Mouse (Mus musculus): Measurements from ENCODE around the gene Zfp341. TPM values are rescaled to one million over a fixed set of nuclear protein-coding genes. Genes with fewer than 3 reads are reported as not detected.

The Zfp341 gene
- polyA plus RNA-seq, 1 experiment from 2014 or later: 1.0 TPM

GRCm38 (mm10) chr2:154615674-154616073 is 2.6 kb downstream of the Zfp341 start:
- H3K27ac ChIP-seq (ENCODE audit: low read depth, low read length): no peak overlapping the region
- no peaks in the 10 kb centered on the region for H3K36me3 ChIP-seq (ENCODE audit: control insufficient read depth, insufficient read depth, low read length)
- DNase-seq (ENCODE audit: low spot score): no peak
- 90% methylated on average over 5 of the region's 5 CpGs for WGBS
- no peaks in the 10 kb centered on the region for H3K27me3 ChIP-seq (ENCODE audit: control insufficient read depth, insufficient read depth, low read length)
- no peaks in the 10 kb centered on the region for H3K4me1 ChIP-seq (replicated peaks; ENCODE audit: control insufficient read depth, insufficient read depth, low read length)
- no peak overlapping the region for H3K4me3 ChIP-seq (ENCODE audit: low read depth, low read length)
- no peak for ATAC-seq (ENCODE audit: low FRiP score)
- no peaks in the 10 kb centered on the region for H3K9me3 ChIP-seq (ENCODE audit: control insufficient read depth, low read length)
- no peak overlapping the region for H3K9ac ChIP-seq (ENCODE audit: low read depth, low read length)
- H3K4me2 ChIP-seq (replicated peaks; ENCODE audit: low read depth, low read length): no peak overlapping the region

DNA sequence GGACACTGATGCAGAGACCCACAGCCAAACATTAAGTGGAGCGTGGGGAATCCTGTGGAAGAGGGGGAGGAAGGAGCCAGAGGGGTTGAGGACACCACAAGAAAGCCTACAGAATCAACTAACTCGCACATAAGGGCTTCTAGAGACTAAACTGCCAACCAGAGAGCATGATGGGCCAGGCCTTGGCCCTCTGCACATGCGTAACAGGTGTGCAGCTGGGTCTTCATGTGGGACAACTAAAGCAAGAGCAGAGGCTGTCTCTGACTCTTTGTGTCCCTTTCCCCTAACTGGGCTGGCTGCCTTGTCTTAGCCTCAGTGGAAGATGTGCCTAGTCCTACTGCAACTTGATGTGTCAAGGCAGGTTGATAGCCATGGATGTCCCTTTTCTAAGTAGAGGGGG is 4.0 kb downstream of the Zfp341 start:
- Histone ChIP-seq H3K36me3 (ENCODE audit: control insufficient read depth, insufficient read depth, low read length) (no peaks in the 10 kb centered on the region), H3K4me3 (ENCODE audit: low read depth, low read length) (no peak overlapping the region), H3K27ac (ENCODE audit: low read depth, low read length) (no peak overlapping the region), H3K27me3 (ENCODE audit: control insufficient read depth, insufficient read depth, low read length) (no peaks in the 10 kb centered on the region), H3K4me2 (replicated peaks; ENCODE audit: low read depth, low read length) (no peak overlapping the region), H3K4me1 (replicated peaks; ENCODE audit: control insufficient read depth, insufficient read depth, low read length) (no peaks in the 10 kb centered on the region), H3K9me3 (ENCODE audit: control insufficient read depth, low read length) (no peaks in the 10 kb centered on the region), H3K9ac (ENCODE audit: low read depth, low read length) (no peak overlapping the region)
- ATAC-seq (ENCODE audit: low FRiP score): no peak
- DNase-seq (ENCODE audit: low spot score): no peak
- 97% methylated on average over 3 of the region's 3 CpGs for WGBS

- H3K27ac ChIP-seq (ENCODE audit: low read depth, low read length): no peak overlapping the region
- no peaks in the 10 kb centered on the region for H3K4me1 ChIP-seq (replicated peaks; ENCODE audit: control insufficient read depth, insufficient read depth, low read length)
- no peak overlapping the region for H3K4me2 ChIP-seq (replicated peaks; ENCODE audit: low read depth, low read length)
- 81% methylated on average over 5 of the region's 5 CpGs for WGBS
- DNase-seq (ENCODE audit: low spot score): no peak
- no peak for ATAC-seq (ENCODE audit: low FRiP score)
- H3K27me3 ChIP-seq (ENCODE audit: control insufficient read depth, insufficient read depth, low read length): no peaks in the 10 kb centered on the region
- no peaks in the 10 kb centered on the region for H3K9me3 ChIP-seq (ENCODE audit: control insufficient read depth, low read length)
- no peak overlapping the region for H3K4me3 ChIP-seq (ENCODE audit: low read depth, low read length)
- H3K36me3 ChIP-seq (ENCODE audit: control insufficient read depth, insufficient read depth, low read length): 0 out of 2 replicates have a peak, but pooled peaks cover 6% of the 10 kb centered on the region
- H3K9ac ChIP-seq (ENCODE audit: low read depth, low read length): no peak overlapping the region
These were observed 8.6 kb downstream of the Zfp341 start for GRCm38 (mm10) chr2:154621684-154622083.

DNA sequence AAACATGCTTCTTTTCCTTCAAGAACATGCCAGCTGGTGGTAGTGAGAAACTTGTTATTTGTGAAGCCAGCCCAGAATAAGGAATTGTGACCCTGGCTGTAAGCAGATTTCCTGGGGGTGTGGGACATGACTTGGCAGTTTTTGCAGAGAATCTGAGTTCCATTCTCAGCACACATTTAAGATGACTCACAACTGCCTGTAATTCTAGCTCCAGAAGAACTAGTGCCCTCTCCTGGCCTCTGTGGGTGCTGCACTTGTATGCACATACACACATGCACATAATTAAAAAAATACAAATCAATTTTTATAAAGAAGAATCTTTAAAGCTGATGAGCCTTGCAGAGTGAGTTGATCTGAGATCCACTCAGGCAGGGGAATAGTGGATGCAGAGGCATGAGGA is 11.0 kb downstream of the Zfp341 start:
- no peak overlapping the region for H3K4me2 ChIP-seq (replicated peaks; ENCODE audit: low read depth, low read length)
- H3K4me1 ChIP-seq (replicated peaks; ENCODE audit: control insufficient read depth, insufficient read depth, low read length): no peaks in the 10 kb centered on the region
- 0 out of 2 replicates have a peak, but pooled peaks cover 6% of the 10 kb centered on the region for H3K36me3 ChIP-seq (ENCODE audit: control insufficient read depth, insufficient read depth, low read length)
- no peak overlapping the region for H3K27ac ChIP-seq (ENCODE audit: low read depth, low read length)
- H3K27me3 ChIP-seq (ENCODE audit: control insufficient read depth, insufficient read depth, low read length): no peaks in the 10 kb centered on the region
- DNase-seq (ENCODE audit: low spot score) (no peak), ATAC-seq (ENCODE audit: low FRiP score) (no peak)
- no peaks in the 10 kb centered on the region for H3K9me3 ChIP-seq (ENCODE audit: control insufficient read depth, low read length)
- no peak overlapping the region for H3K4me3 ChIP-seq (ENCODE audit: low read depth, low read length)
- H3K9ac ChIP-seq (ENCODE audit: low read depth, low read length): no peak overlapping the region

GRCm38 (mm10) chr2:154630531-154630930 is 17.4 kb downstream of the Zfp341 start:
- Histone ChIP-seq H3K4me1 (replicated peaks; ENCODE audit: control insufficient read depth, insufficient read depth, low read length) (no peaks in the 10 kb centered on the region), H3K9me3 (ENCODE audit: control insufficient read depth, low read length) (no peaks in the 10 kb centered on the region), H3K36me3 (ENCODE audit: control insufficient read depth, insufficient read depth, low read length) (no peaks in the 10 kb centered on the region), H3K27ac (ENCODE audit: low read depth, low read length) (no peak overlapping the region), H3K27me3 (ENCODE audit: control insufficient read depth, insufficient read depth, low read length) (no peaks in the 10 kb centered on the region), H3K4me2 (replicated peaks; ENCODE audit: low read depth, low read length) (no peak overlapping the region), H3K9ac (ENCODE audit: low read depth, low read length) (no peak overlapping the region), H3K4me3 (ENCODE audit: low read depth, low read length) (no peak overlapping the region)
- WGBS: 82% methylated on average over 5 of the region's 5 CpGs
- no peak for DNase-seq (ENCODE audit: low spot score)
- no peak for ATAC-seq (ENCODE audit: low FRiP score)

DNA sequence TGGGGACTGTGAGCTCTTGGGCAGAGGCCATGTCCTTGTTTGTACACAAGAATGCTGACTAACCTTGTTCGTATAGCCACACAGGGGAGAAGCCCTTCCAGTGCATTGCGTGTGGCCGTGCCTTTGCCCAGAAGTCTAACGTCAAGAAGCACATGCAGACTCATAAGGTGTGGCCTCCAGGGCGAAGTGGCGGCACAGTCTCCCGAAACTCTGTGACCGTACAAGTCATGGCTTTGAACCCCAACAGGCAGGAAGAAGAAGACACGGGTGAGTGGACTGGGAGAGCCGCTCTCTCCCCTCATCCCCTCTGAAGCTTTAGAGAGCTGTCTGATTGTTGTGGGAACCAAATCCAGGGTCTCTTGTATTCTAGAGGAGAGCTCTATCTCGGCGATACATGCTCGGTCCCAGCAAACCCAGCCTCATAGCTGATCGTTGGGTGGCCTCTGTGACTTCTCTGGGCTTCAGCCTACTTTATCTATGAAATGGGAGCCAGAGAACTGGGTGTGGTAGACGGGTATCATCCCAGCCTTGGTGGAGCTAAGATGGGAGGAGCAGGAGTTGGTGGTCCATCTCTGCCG is 19.2 kb downstream of the Zfp341 start:
- no peaks in the 10 kb centered on the region for H3K27me3 ChIP-seq (ENCODE audit: control insufficient read depth, insufficient read depth, low read length)
- DNase-seq (ENCODE audit: low spot score) (no peak), ATAC-seq (ENCODE audit: low FRiP score) (no peak)
- H3K9me3 ChIP-seq (ENCODE audit: control insufficient read depth, low read length): no peaks in the 10 kb centered on the region
- H3K4me3 ChIP-seq (ENCODE audit: low read depth, low read length): no peak overlapping the region
- H3K36me3 ChIP-seq (ENCODE audit: control insufficient read depth, insufficient read depth, low read length): no peaks in the 10 kb centered on the region
- H3K4me2 ChIP-seq (replicated peaks; ENCODE audit: low read depth, low read length): no peak overlapping the region
- H3K9ac ChIP-seq (ENCODE audit: low read depth, low read length): no peak overlapping the region
- H3K27ac ChIP-seq (ENCODE audit: low read depth, low read length): no peak overlapping the region
- H3K4me1 ChIP-seq (replicated peaks; ENCODE audit: control insufficient read depth, insufficient read depth, low read length): no peaks in the 10 kb centered on the region
- 91% methylated on average over 16 of the region's 16 CpGs for WGBS

DNA sequence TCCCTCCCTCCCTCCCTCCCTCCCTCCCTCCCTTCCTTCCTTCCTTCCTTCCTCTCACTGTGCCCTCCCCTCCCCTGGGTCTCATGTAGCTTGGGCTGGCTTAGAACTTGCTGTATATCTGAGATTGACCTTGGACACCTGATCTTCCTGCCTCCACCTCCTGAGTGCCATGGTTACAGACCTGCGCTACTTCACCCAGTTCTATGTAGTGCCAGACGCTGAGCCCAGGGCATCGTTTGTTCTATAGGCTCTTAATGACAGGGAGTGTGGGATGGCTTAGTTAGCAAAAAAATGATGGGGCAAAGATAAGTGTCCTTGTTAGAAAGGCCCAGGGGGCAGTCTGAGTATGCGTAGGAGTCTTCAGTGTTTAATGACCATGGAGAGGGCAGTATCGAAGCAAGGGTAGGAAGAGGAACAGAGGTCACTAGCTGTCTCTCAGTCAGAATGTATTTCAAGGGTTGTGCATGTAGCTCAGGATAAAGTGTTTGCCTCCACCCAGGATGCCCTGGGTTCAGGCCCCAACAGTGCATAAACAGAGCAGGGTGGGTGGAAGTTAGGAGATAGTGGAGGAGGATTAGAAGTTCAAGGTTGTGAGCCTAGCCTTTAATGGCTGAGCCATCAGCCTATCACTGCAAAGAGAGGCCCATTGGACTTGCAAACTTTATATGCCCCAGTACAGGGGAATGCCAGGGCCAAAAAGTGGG is 20.1 kb downstream of the Zfp341 start:
- H3K36me3 ChIP-seq (ENCODE audit: control insufficient read depth, insufficient read depth, low read length): peaks cover 2% of the 10 kb centered on the region; the same call in 1 of the 2 replicates

GRCm38 (mm10) chr2:154633876-154634644 is 21.0 kb downstream of the Zfp341 start:
- Histone ChIP-seq H3K4me3 (ENCODE audit: low read depth, low read length) (no peak overlapping the region), H3K9me3 (ENCODE audit: control insufficient read depth, low read length) (no peaks in the 10 kb centered on the region), H3K4me2 (replicated peaks; ENCODE audit: low read depth, low read length) (no peak overlapping the region), H3K27ac (ENCODE audit: low read depth, low read length) (no peak overlapping the region), H3K36me3 (ENCODE audit: control insufficient read depth, insufficient read depth, low read length) (peaks cover 6% of the 10 kb centered on the region; the same call in 1 of the 2 replicates), H3K4me1 (replicated peaks; ENCODE audit: control insufficient read depth, insufficient read depth, low read length) (no peaks in the 10 kb centered on the region), H3K27me3 (ENCODE audit: control insufficient read depth, insufficient read depth, low read length) (no peaks in the 10 kb centered on the region), H3K9ac (ENCODE audit: low read depth, low read length) (no peak overlapping the region)
- no peak for ATAC-seq (ENCODE audit: low FRiP score)
- WGBS: 91% methylated on average over 9 of the region's 9 CpGs
- no peak for DNase-seq (ENCODE audit: low spot score)

More for the DNA sequence above, 20.1 kb downstream of the Zfp341 start:
- 86% methylated on average over 5 of the region's 5 CpGs for WGBS
- no peaks in the 10 kb centered on the region for H3K4me1 ChIP-seq (replicated peaks; ENCODE audit: control insufficient read depth, insufficient read depth, low read length)
- no peaks in the 10 kb centered on the region for H3K27me3 ChIP-seq (ENCODE audit: control insufficient read depth, insufficient read depth, low read length)
- no peak overlapping the region for H3K4me2 ChIP-seq (replicated peaks; ENCODE audit: low read depth, low read length)
- H3K9ac ChIP-seq (ENCODE audit: low read depth, low read length): no peak overlapping the region
- ATAC-seq (ENCODE audit: low FRiP score) (no peak), DNase-seq (ENCODE audit: low spot score) (no peak)
- no peak overlapping the region for H3K27ac ChIP-seq (ENCODE audit: low read depth, low read length)
- no peaks in the 10 kb centered on the region for H3K9me3 ChIP-seq (ENCODE audit: control insufficient read depth, low read length)
- no peak overlapping the region for H3K4me3 ChIP-seq (ENCODE audit: low read depth, low read length)
